Mouse (Mus musculus): ENCODE measurements at regions not wholly inside any gene's neighbourhood (a gene's known extent, or its start where the extent isn't known, plus 50 kb on each side); places are given as distances from the start of the nearest gene placed in this dataset.

DNA sequence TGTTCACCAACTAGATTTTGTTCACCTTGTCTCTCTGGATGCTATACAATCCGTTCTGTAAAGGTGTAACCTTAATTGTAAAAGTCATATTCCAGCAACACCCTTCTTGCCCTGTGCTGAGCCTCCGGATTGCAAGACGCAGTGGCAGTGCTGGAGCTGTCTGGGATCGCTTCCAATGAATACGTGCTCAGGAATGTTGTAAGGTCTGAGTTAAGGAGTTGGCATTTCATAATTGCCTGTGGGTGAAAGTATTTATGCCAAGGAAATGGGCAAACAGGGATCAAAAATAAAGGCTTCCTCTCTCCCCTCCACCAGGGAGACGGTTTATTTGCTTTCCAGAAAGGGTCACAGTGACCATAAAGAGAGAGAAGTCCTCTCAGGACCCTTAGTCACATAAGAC is 93.3 kb downstream of the Apob start:
- no peak for TF ChIP-seq CTCF (IDR thresholded peaks at IDR 0.05; ENCODE audit: extremely low read depth, insufficient read depth, low read length)
- TF ChIP-seq POLR2A (IDR thresholded peaks at IDR 0.05; ENCODE audit: extremely low read depth, insufficient read depth, low read length): no peak

DNA sequence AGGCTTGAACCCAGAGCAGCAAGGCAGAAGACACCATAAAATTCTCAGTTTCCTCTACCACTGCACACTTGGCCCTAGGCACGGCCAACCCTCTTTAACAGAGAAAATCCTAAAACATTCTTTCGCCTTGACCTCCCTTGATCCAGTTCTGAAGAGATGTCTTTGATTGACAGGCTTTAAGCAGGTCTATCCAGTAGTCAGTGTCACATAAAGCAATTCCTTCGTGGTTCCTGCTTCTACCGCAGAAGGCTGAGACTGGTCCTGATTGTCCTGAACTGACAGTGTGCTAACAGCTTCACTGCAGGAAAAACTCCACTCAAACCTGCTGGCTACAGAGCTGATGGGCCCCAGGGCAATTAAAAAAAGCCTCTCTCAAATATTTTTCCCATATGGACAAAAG is 93.8 kb downstream of the Apob start:
- H3K4me1 ChIP-seq (ENCODE audit: control insufficient read depth, insufficient read depth, low read length): no peaks in the 10 kb centered on the region
- no peak for TF ChIP-seq POLR2A (IDR thresholded peaks at IDR 0.05; ENCODE audit: extremely low read depth, insufficient read depth, low read length)
- no peak for TF ChIP-seq CTCF (IDR thresholded peaks at IDR 0.05; ENCODE audit: extremely low read depth, insufficient read depth, low read length)
- H3K27ac ChIP-seq (ENCODE audit: insufficient read depth, low read length): no peak overlapping the region
- H3K4me3 ChIP-seq (ENCODE audit: insufficient read depth, low read length): no peak overlapping the region

More for the DNA sequence above, 93.3 kb downstream of the Apob start:
- no peak overlapping the region for H3K4me3 ChIP-seq (ENCODE audit: insufficient read depth, low read length)
- no peaks in the 10 kb centered on the region for H3K4me1 ChIP-seq (ENCODE audit: control insufficient read depth, insufficient read depth, low read length)
- no peak overlapping the region for H3K27ac ChIP-seq (ENCODE audit: insufficient read depth, low read length)

- no peak for TF ChIP-seq POLR2A (IDR thresholded peaks at IDR 0.05; ENCODE audit: extremely low read depth, insufficient read depth, low read length)
- Histone ChIP-seq H3K4me1 (ENCODE audit: control insufficient read depth, insufficient read depth, low read length) (no peaks in the 10 kb centered on the region), H3K4me3 (ENCODE audit: insufficient read depth, low read length) (no peak overlapping the region), H3K27ac (ENCODE audit: insufficient read depth, low read length) (no peak overlapping the region)
Measured at GRCm38 (mm10) chr12:8076010-8076540, 98.6 kb downstream of the Apob start.

- no peak for TF ChIP-seq POLR2A (IDR thresholded peaks at IDR 0.05; ENCODE audit: extremely low read depth, insufficient read depth, low read length)
- no peak for TF ChIP-seq CTCF (IDR thresholded peaks at IDR 0.05; ENCODE audit: extremely low read depth, insufficient read depth, low read length)
- no peaks in the 10 kb centered on the region for H3K4me1 ChIP-seq (ENCODE audit: control insufficient read depth, insufficient read depth, low read length)
- H3K27ac ChIP-seq (ENCODE audit: insufficient read depth, low read length): no peak overlapping the region
- H3K4me3 ChIP-seq (ENCODE audit: insufficient read depth, low read length): no peak overlapping the region
Measured at GRCm38 (mm10) chr12:8077346-8077745, 99.9 kb downstream of the Apob start.

GRCm38 (mm10) chr12:8078046-8078445 is 100.6 kb downstream of the Apob start:
- Histone ChIP-seq H3K4me3 (ENCODE audit: insufficient read depth, low read length) (no peak overlapping the region), H3K4me1 (ENCODE audit: control insufficient read depth, insufficient read depth, low read length) (no peaks in the 10 kb centered on the region), H3K27ac (ENCODE audit: insufficient read depth, low read length) (no peak overlapping the region)
- no peak for TF ChIP-seq CTCF (IDR thresholded peaks at IDR 0.05; ENCODE audit: extremely low read depth, insufficient read depth, low read length)
- no peak for TF ChIP-seq POLR2A (IDR thresholded peaks at IDR 0.05; ENCODE audit: extremely low read depth, insufficient read depth, low read length)

DNA sequence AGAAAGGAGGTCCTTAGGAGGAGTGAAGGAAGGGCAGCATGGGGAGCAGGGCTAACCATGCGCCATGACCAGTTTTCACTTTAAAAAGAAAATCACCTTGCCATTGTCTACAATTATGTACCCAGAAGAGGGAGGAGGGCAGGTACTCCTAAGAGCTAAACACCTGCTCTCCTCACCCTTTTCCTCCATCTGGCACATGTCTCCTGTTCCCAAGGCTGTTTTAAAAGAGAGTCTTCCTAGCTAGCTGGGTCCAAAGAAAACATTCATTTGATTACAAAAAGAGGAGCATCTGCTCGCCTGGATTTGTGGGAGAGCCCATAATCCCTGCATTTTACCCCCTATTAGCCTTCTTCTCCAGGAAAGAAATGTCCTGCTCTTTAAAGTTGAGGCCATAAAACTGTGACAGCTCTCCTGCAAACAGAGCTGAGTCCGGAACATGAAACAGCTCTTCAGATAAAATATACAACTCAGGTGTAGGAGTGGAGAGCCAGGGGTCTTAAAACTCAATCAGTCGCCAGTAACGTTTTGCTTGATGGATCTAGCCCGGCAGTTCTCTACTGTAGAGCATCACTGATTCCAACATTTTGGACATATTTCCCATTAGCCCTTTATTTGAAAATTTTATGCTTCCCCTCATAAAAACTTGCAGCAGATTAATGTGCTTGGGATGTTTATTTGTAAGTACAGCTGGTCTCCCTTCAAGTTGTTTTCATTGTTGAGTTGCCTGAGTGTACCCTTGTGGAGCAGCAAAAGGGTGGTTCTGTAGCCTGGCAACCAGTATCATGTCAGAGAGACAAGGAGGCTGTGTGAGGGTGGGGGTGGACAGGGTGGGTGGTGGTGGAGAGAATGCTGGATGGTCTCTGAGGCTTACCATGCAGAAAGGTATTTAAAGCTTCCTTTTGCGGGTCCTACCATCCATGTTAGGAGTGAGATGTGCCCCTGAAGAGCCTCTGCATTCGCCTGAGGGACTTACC is 105.5 kb downstream of the Apob start:
- no peaks in the 10 kb centered on the region for H3K4me1 ChIP-seq (ENCODE audit: control insufficient read depth, insufficient read depth, low read length)
- H3K27ac ChIP-seq (ENCODE audit: insufficient read depth, low read length): no peak overlapping the region
- no peak overlapping the region for H3K4me3 ChIP-seq (ENCODE audit: insufficient read depth, low read length)
- TF ChIP-seq CTCF (IDR thresholded peaks at IDR 0.05; ENCODE audit: extremely low read depth, insufficient read depth, low read length) (no peak), POLR2A (IDR thresholded peaks at IDR 0.05; ENCODE audit: extremely low read depth, insufficient read depth, low read length) (no peak)

- no peak overlapping the region for H3K4me3 ChIP-seq (ENCODE audit: insufficient read depth, low read length)
- TF ChIP-seq POLR2A (IDR thresholded peaks at IDR 0.05; ENCODE audit: extremely low read depth, insufficient read depth, low read length): no peak
- no peak for TF ChIP-seq CTCF (IDR thresholded peaks at IDR 0.05; ENCODE audit: extremely low read depth, insufficient read depth, low read length)
- no peak overlapping the region for H3K27ac ChIP-seq (ENCODE audit: insufficient read depth, low read length)
- no peaks in the 10 kb centered on the region for H3K4me1 ChIP-seq (ENCODE audit: control insufficient read depth, insufficient read depth, low read length)
Measured at GRCm38 (mm10) chr12:8087958-8088357, 110.5 kb downstream of the Apob start.

DNA sequence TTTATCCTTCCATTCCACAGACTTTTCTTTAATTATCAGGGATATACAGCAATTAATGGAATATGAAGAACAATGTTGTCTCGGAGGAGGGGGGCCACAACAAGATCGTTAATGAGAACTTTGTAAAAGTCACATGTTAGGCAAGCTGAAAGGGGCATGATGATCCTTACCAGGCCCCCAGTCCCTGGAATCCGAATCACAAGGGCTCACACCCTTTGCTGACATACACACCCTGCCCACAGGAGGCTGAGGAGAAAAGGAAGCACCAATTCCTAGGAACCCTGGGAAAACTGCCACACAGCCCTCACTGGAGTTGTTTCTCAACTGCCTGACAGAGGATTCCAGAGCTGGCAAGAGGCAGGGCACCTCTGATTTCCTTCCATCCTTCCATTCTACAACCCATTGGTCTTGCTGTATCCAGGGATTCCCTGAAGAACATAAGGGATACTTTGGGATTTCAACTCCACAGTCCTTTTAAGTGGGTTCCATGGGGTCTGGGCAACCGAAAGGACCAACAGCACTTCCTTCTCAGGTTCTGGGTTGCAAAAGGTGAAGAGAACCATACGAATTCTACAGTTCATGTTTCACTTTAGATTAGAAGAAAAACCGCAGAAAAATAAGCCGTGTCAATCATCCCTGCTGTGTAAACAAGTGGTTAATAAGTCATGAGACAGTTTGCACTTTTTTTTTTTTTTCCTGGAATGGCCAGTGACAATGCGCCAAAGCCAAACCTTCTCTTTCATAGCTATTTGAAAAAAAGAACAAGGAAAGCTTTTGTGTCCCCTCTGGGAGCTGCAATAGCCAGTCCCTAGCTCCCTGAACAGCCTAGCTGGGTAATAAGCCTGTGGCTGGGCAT is 112.2 kb downstream of the Apob start:
- Histone ChIP-seq H3K4me3 (ENCODE audit: insufficient read depth, low read length) (no peak overlapping the region), H3K4me1 (ENCODE audit: control insufficient read depth, insufficient read depth, low read length) (no peaks in the 10 kb centered on the region), H3K27ac (ENCODE audit: insufficient read depth, low read length) (no peak overlapping the region; the same call in 1 of the 2 replicates)
- no peak for TF ChIP-seq CTCF (IDR thresholded peaks at IDR 0.05; ENCODE audit: extremely low read depth, insufficient read depth, low read length)
- TF ChIP-seq POLR2A (IDR thresholded peaks at IDR 0.05; ENCODE audit: extremely low read depth, insufficient read depth, low read length): no peak

- H3K4me1 ChIP-seq (ENCODE audit: control insufficient read depth, insufficient read depth, low read length): no peaks in the 10 kb centered on the region
- H3K27ac ChIP-seq (ENCODE audit: insufficient read depth, low read length): peak overlapping the region; percentile 81; the same call in 1 of the 2 replicates
- no peak overlapping the region for H3K4me3 ChIP-seq (ENCODE audit: insufficient read depth, low read length)
- TF ChIP-seq POLR2A (IDR thresholded peaks at IDR 0.05; ENCODE audit: extremely low read depth, insufficient read depth, low read length) (no peak), CTCF (IDR thresholded peaks at IDR 0.05; ENCODE audit: extremely low read depth, insufficient read depth, low read length) (no peak)
Measured at GRCm38 (mm10) chr12:8090279-8090626, 112.8 kb downstream of the Apob start.

All from cortical plate, adult 2 months (tissue).